Mouse (Mus musculus) hindbrain, embryonic 14.5 days (tissue): ENCODE data around the gene Tcf7l2. TPM values are rescaled to one million over a fixed set of nuclear protein-coding genes. Genes with fewer than 3 reads are reported as not detected.

Experiments used
- ATAC-seq: fragments of 200-750 bp; cut with Nextera tagmentation; 2 replicates; pipeline ENCODE4 v1.8.0; 2017; ENCODE audit warnings: moderate number of reproducible peaks, mild to moderate bottlenecking, moderate TSS enrichment, moderate library complexity; ENCODE audit not compliant: low FRiP score
- DNase-seq: peaks from one replicate; pipeline ENCODE4 v3.0.0-alpha.2; 2015; ENCODE audit warnings: low spot score
- H3K27ac ChIP-seq: fragments of 300-500 bp; sonication (generic); 2 replicates; pipeline ENCODE4 v1.5.1; 2014; ENCODE audit warnings: mild to moderate bottlenecking, moderate library complexity
- H3K27me3 ChIP-seq: fragments of 300-500 bp; sonication (generic); 2 replicates; pipeline ENCODE4 v1.6.1; 2014; ENCODE audit warnings: mild to moderate bottlenecking, low read length, mixed read lengths; ENCODE audit not compliant: control insufficient read depth, insufficient read depth
- H3K36me3 ChIP-seq: fragments of 300-500 bp; sonication (generic); replicated peaks from 2 replicates; pipeline ENCODE4 v1.6.1; 2014; ENCODE audit not compliant: control insufficient read depth, insufficient read depth
- H3K4me1 ChIP-seq: fragments of 300-500 bp; sonication (generic); replicated peaks from 2 replicates; pipeline ENCODE4 v1.6.1; 2014; ENCODE audit warnings: antibody characterized with exemption, low read length, mixed read lengths; ENCODE audit not compliant: control insufficient read depth, insufficient read depth
- H3K4me2 ChIP-seq: fragments of 300-500 bp; sonication (generic); replicated peaks from 2 replicates; pipeline ENCODE4 v1.6.1; 2014; ENCODE audit warnings: mild to moderate bottlenecking, moderate library complexity
- H3K4me3 ChIP-seq: fragments of 300-500 bp; sonication (generic); replicated peaks from 2 replicates; pipeline ENCODE4 v1.5.1; 2014; ENCODE audit warnings: mild to moderate bottlenecking, low read length
- H3K9ac ChIP-seq: fragments of 300-500 bp; sonication (generic); 2 replicates; pipeline ENCODE4 v1.6.1; 2014
- H3K9me3 ChIP-seq: fragments of 300-500 bp; sonication (generic); 2 replicates; pipeline ENCODE4 v1.6.1; 2016; ENCODE audit warnings: low read length; ENCODE audit not compliant: control insufficient read depth
- WGBS: fragments of 180-500 bp; shearing (Covaris S2); extraction: QIAGEN DNeasy Blood & Tissue Kit; methylation state at CpG from one replicate; pipeline ENCODE4 v1.1.7; 2014; 5-methylcytosine and 5-hydroxymethylcytosine counted together
- polyA plus RNA-seq: library from polyadenylated mRNA; unstranded; fragments of >200 nt; fragmentation: Nextera tagmentation; extraction: Ambion mirVana; gene quantifications from 2 replicates; pipeline ENCODE4 v1.2.1, GENCODE M21; 2014

The Tcf7l2 gene
- polyA plus RNA-seq, 1 experiment from 2014 or later = 24.0 TPM

GRCm38 (mm10) chr19:55779871-55780270 lies 38.3 kb downstream of the Tcf7l2 start:
- no peaks in the 10 kb centered on the region for H3K36me3 ChIP-seq
- no peak overlapping the region for H3K9ac ChIP-seq
- WGBS = 79% methylated on average over 10 of the region's 10 CpGs
- ATAC-seq (no peak), DNase-seq (no peak)
- 0 out of 2 replicates have a peak, but pooled peaks cover 10% of the 10 kb centered on the region for H3K4me1 ChIP-seq
- no peaks in the 10 kb centered on the region for H3K27me3 ChIP-seq
- H3K4me2 ChIP-seq = no peak overlapping the region
- no peak overlapping the region for H3K27ac ChIP-seq
- H3K9me3 ChIP-seq = no peaks in the 10 kb centered on the region
- H3K4me3 ChIP-seq = no peak overlapping the region

GRCm38 (mm10) chr19:55781087-55781486 lies 39.5 kb downstream of the Tcf7l2 start:
- DNase-seq = no peak
- Histone ChIP-seq H3K27ac (no peak overlapping the region), H3K4me3 (no peak overlapping the region), H3K4me2 (no peak overlapping the region), H3K9ac (no peak overlapping the region), H3K27me3 (no peaks in the 10 kb centered on the region), H3K36me3 (no peaks in the 10 kb centered on the region), H3K4me1 (0 out of 2 replicates have a peak, but pooled peaks cover 10% of the 10 kb centered on the region), H3K9me3 (no peaks in the 10 kb centered on the region)
- 66% methylated on average over 10 of the region's 10 CpGs for WGBS
- no peak for ATAC-seq

- DNase-seq (no peak), ATAC-seq (no peak)
- Histone ChIP-seq H3K9ac (no peak overlapping the region), H3K27me3 (no peaks in the 10 kb centered on the region), H3K4me2 (no peak overlapping the region), H3K4me1 (0 out of 2 replicates have a peak, but pooled peaks cover 10% of the 10 kb centered on the region), H3K36me3 (no peaks in the 10 kb centered on the region), H3K9me3 (no peaks in the 10 kb centered on the region), H3K27ac (no peak overlapping the region), H3K4me3 (no peak overlapping the region)
- 78% methylated on average over 8 of the region's 8 CpGs for WGBS
Measured at GRCm38 (mm10) chr19:55781681-55782080, 40.1 kb downstream of the Tcf7l2 start.

GRCm38 (mm10) chr19:55784796-55785418 lies 43.3 kb downstream of the Tcf7l2 start:
- no peak for DNase-seq
- no peaks in the 10 kb centered on the region for H3K27me3 ChIP-seq
- no peak overlapping the region for H3K9ac ChIP-seq
- WGBS = 86% methylated on average over 21 of the region's 21 CpGs
- no peak overlapping the region for H3K4me2 ChIP-seq
- H3K4me3 ChIP-seq = no peak overlapping the region
- no peaks in the 10 kb centered on the region for H3K36me3 ChIP-seq
- peaks cover 8% of the 10 kb centered on the region; the same call in 1 of the 2 replicates for H3K4me1 ChIP-seq
- H3K27ac ChIP-seq = no peak overlapping the region
- ATAC-seq = no peak
- no peaks in the 10 kb centered on the region for H3K9me3 ChIP-seq

GRCm38 (mm10) chr19:55787420-55787819 lies 45.8 kb downstream of the Tcf7l2 start:
- ATAC-seq = no peak

GRCm38 (mm10) chr19:55788285-55788904 lies 46.8 kb downstream of the Tcf7l2 start:
- Histone ChIP-seq H3K9me3 (no peaks in the 10 kb centered on the region), H3K4me1 (peaks cover 8% of the 10 kb centered on the region; the same call in 1 of the 2 replicates), H3K36me3 (no peaks in the 10 kb centered on the region), H3K9ac (no peak overlapping the region), H3K4me2 (no peak overlapping the region), H3K27me3 (no peaks in the 10 kb centered on the region), H3K4me3 (no peak overlapping the region), H3K27ac (no peak overlapping the region)
- DNase-seq (peak; percentile 37), ATAC-seq (peak; percentile 57; the same call in 1 of the 2 replicates)
- WGBS = 7% methylated on average over 7 of the region's 7 CpGs

More at GRCm38 (mm10) chr19:55787420-55787819, 45.8 kb downstream of the Tcf7l2 start:
- H3K36me3 ChIP-seq = no peaks in the 10 kb centered on the region
- no peak overlapping the region for H3K27ac ChIP-seq
- H3K4me2 ChIP-seq = no peak overlapping the region
- H3K4me1 ChIP-seq = peaks cover 8% of the 10 kb centered on the region; the same call in 1 of the 2 replicates
- no peaks in the 10 kb centered on the region for H3K9me3 ChIP-seq
- DNase-seq = no peak
- 86% methylated on average over 13 of the region's 13 CpGs for WGBS
- H3K27me3 ChIP-seq = no peaks in the 10 kb centered on the region
- no peak overlapping the region for H3K4me3 ChIP-seq
- no peak overlapping the region for H3K9ac ChIP-seq

GRCm38 (mm10) chr19:55788905-55789295 lies 47.3 kb downstream of the Tcf7l2 start:
- no peak overlapping the region for H3K27ac ChIP-seq
- H3K4me1 ChIP-seq = peaks cover 8% of the 10 kb centered on the region; the same call in 1 of the 2 replicates

GRCm38 (mm10) chr19:55789838-55790237 lies 48.2 kb downstream of the Tcf7l2 start:
- 19% methylated on average over 3 of the region's 3 CpGs for WGBS
- Histone ChIP-seq H3K4me1 (peaks cover 8% of the 10 kb centered on the region; the same call in 1 of the 2 replicates), H3K9me3 (no peaks in the 10 kb centered on the region), H3K9ac (no peak overlapping the region), H3K27ac (no peak overlapping the region), H3K4me2 (no peak overlapping the region), H3K27me3 (no peaks in the 10 kb centered on the region), H3K36me3 (no peaks in the 10 kb centered on the region), H3K4me3 (no peak overlapping the region)
- ATAC-seq (no peak), DNase-seq (no peak)

More at GRCm38 (mm10) chr19:55788905-55789295, 47.3 kb downstream of the Tcf7l2 start:
- no peak for DNase-seq
- Histone ChIP-seq H3K4me2 (no peak overlapping the region), H3K4me3 (no peak overlapping the region), H3K36me3 (no peaks in the 10 kb centered on the region), H3K9me3 (no peaks in the 10 kb centered on the region), H3K27me3 (no peaks in the 10 kb centered on the region), H3K9ac (no peak overlapping the region)
- no peak for ATAC-seq
- 33% methylated on average over 5 of the region's 5 CpGs for WGBS

- WGBS = 87% methylated on average over 6 of the region's 6 CpGs
- Histone ChIP-seq H3K4me2 (no peak overlapping the region), H3K27me3 (no peaks in the 10 kb centered on the region), H3K4me3 (no peak overlapping the region), H3K4me1 (peaks cover 8% of the 10 kb centered on the region; the same call in 1 of the 2 replicates), H3K9ac (no peak overlapping the region), H3K9me3 (no peaks in the 10 kb centered on the region), H3K27ac (no peak overlapping the region), H3K36me3 (no peaks in the 10 kb centered on the region)
- no peak for ATAC-seq
- no peak for DNase-seq
Measured at GRCm38 (mm10) chr19:55791293-55791692, 49.7 kb downstream of the Tcf7l2 start.
